Mouse (Mus musculus) cerebellum, adult 18-20 months (tissue): ENCODE measurements around the gene E130114P18Rik.
A peak's percentile ranks its signal among the peaks of the same experiment; 100 is the strongest.

Experiments used
- DNase-seq, 2 experiments: peaks; one replicate each; pipeline ENCODE4 v3.0.0; 2021

Gene E130114P18Rik

DNA sequence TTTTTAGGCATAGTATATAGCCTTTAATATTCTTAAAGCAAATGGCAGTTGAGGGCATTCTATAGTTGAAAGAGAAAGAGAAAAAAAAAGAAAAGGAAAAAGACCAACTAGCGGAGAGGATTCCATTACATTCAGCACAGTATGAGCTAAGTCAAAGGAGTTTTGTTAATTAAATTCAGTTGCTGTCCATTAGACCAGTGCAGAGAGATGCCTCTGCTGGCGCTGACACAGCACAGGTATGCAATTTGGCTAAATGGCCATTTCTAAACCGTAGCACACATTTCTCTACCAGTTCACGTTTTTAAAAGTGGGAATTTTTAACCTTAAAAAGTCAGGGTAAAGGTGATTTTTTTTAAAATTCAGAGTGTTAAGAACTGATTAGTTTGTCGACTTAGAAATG lies 26.8 kb upstream of the E130114P18Rik start:
- DNase-seq: no peak

- no peak for DNase-seq
These were observed 25.9 kb upstream of the E130114P18Rik start for GRCm38 (mm10) chr4:97803791-97804190.

- DNase-seq: no peak
These were observed 18.6 kb upstream of the E130114P18Rik start for GRCm38 (mm10) chr4:97796505-97796904.

- DNase-seq: no peak
These were observed 18.1 kb upstream of the E130114P18Rik start for GRCm38 (mm10) chr4:97795957-97796356.

DNA sequence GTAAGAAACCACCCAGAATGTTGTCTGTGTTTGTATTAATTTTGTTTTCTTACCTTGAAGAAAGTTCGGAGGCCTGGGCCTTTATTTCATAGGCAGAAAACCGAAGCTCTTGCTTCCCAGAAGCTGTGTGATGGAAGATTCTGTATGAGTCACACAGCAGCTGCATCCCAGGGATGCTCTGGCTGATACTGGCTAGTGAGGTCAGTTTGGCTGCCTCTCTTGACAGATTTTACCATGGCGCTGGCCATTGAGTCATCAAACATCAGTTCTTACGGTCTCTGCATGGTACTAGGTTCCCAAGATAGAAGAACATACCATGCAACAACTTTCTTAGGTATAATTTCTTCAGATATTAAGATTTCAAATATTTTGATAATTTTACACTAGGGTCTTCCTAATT lies 17.0 kb upstream of the E130114P18Rik start:
- DNase-seq: peak in 1 of 2 experiments; percentile 44

DNA sequence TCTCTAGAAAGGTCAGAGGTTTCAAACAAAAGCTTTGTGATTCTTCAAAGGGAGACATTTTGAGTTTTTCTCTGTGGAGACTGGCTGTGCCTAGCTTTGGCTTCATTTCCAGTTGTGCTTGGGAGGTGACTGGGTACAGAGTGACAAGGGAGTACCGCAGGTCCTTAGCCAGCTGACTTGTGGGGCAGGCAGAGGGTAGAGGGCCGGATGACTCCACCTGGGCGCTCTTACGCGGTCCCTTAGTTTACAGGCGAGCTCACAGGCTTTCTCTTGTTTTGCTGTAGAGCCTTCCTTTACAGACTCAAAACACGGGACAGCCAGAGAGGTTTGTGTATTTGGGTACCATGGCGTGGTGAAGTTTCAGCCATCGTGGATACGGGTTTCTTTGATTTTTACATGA lies 16.1 kb upstream of the E130114P18Rik start:
- no peak for DNase-seq

GRCm38 (mm10) chr4:97788537-97788936 lies 10.7 kb upstream of the E130114P18Rik start:
- no peak for DNase-seq

DNA sequence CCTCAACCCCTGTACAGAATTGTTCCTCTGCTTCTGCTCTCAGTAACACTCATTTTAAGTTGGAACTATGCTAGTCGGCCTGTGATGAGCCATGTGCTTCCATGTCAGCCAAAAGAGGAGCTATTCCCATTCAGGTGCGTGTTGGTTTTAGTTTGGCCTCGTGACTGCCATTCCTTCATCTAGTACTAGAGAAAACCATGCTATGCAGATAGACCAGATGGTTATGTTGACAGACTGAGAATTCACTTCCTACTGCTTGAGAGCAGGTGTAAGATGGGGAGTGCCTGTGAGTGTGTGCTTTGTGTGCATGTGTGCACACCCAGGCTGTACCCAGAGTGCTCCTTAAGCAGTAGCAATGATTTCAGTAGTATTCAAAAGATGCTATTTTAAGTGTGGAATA lies 9.6 kb upstream of the E130114P18Rik start:
- peak; percentile 58 to 63 for DNase-seq

GRCm38 (mm10) chr4:97786571-97786970 lies 8.7 kb upstream of the E130114P18Rik start:
- DNase-seq: no peak

- DNase-seq: no peak
These were observed 7.8 kb upstream of the E130114P18Rik start for GRCm38 (mm10) chr4:97785547-97786271.

DNA sequence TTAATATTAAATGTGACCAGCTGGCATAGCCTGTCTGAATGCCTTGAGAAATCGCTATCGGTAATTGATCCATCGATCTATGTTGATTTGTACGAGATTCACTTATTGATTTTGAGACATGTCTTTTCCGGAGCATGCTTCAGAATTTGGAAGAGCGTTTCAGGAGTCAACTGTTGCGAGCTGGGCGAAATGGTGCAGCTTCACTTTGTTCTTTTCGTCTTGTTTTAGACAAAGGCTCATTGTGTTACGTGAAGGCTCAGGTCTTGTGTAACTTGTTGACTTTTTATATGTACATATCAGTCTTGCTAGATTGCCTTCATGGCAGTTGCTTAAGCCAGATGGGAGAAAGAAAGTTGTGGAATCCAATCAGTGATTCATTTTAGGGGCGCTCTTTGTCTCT lies 6.4 kb upstream of the E130114P18Rik start:
- DNase-seq: peak in 1 of 2 experiments; percentile 33

DNA sequence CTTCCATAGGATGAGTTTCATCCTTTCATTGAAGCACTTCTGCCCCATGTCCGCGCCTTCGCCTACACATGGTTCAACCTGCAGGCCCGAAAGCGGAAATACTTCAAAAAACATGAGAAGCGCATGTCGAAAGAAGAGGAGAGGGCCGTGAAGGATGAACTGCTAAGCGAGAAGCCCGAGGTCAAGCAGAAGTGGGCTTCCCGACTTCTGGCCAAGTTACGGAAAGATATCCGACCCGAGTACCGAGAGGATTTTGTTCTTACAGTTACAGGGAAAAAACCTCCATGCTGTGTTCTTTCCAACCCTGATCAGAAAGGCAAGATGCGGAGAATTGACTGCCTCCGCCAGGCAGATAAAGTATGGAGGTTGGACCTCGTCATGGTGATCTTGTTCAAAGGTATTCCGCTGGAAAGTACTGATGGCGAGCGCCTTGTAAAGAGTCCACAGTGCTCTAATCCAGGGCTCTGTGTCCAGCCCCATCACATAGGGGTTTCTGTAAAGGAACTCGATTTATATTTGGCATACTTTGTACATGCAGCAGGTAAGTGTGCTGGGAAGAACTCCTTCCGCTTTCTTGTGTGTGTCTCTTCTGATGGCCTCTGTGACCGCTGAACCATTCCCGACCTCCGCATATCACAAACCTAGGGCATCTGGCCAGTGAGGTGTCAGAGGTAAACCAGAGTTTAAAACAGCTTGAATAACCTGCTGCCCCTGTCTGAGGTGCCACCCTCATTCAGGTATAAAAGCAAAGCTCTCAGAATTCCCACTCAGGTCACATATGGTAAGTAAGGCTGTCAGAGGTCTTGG lies 5.4 kb upstream of the E130114P18Rik start:
- DNase-seq: peak in 1 of 2 experiments; percentile 44

DNA sequence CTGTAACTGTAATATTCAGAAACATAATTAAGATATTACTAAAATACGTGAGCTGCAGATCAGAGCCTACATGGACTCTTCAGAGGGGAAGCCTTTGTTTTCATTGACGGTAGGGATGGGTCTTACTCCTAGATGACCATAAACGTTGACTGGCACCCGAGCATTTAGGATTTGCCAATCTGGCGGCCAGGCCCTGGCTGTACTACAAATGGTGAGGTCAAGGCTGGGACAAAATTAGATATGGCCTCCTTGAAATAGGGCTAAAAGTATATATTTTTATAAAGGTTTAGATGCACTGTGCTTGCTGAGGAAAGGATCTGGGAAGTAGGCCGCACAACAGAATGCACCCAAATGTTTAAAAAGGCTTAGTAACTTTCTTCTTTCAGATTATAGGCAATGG lies 4.6 kb upstream of the E130114P18Rik start:
- DNase-seq: peak; percentile 67 to 69

DNA sequence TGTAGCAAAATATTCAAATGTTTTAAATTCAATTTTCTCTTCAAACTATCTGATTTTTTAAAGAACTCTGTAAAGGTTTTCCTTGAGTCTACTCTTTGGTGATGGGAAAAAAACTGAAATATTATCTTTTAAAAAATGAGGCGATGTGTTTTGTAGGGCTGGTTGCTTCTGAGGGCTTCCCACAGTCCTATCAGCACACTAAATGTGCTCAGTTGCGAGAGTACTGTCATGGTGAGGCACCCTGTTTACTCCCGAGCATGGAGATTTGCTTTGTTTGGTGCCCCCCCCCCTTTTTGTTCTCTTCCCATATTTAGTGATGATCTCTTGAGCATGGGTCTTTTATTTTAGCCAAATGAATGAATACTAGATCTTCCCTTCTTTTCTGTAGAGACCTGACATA lies 4.2 kb upstream of the E130114P18Rik start:
- DNase-seq: peak in 1 of 2 experiments; percentile 24

DNA sequence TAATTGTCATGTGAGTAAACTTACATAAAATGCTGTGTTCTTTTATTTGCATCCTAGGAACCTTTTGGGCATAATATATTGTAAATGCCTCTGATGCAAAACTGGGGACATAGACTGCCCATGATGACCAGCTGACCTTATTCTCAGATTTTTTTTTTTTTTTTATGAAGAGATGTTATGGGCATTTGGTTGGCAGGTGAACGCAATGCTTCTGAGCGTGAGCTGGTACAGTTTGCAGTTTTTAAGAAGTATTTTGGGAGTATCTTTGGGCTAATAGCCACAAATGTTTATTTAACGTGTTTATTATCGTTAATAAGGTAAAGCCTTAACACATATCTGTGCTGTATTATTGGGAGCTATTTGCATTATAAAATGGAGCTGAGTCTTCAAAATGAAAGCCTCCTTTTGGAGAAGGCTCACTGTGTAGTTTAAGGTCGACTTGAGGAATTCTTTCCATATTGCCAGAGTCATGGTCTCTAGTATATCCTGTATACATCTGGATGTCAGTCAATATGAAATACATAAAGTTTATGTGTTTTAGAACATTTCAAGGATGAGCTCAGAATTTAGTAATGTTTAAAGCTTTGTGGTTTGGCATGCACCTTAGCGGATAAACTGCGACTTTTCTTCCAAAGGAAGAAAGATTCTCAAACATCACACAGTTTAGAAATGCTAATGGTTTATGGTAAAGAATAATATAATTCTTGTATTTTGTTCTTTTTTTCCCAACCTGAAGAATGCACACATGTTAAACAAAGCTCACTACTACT lies 3.0 kb upstream of the E130114P18Rik start:
- DNase-seq: peak in 1 of 2 experiments; percentile 22

GRCm38 (mm10) chr4:97780024-97780423 lies 2.1 kb upstream of the E130114P18Rik start:
- DNase-seq: peak in 1 of 2 experiments; percentile 50

DNA sequence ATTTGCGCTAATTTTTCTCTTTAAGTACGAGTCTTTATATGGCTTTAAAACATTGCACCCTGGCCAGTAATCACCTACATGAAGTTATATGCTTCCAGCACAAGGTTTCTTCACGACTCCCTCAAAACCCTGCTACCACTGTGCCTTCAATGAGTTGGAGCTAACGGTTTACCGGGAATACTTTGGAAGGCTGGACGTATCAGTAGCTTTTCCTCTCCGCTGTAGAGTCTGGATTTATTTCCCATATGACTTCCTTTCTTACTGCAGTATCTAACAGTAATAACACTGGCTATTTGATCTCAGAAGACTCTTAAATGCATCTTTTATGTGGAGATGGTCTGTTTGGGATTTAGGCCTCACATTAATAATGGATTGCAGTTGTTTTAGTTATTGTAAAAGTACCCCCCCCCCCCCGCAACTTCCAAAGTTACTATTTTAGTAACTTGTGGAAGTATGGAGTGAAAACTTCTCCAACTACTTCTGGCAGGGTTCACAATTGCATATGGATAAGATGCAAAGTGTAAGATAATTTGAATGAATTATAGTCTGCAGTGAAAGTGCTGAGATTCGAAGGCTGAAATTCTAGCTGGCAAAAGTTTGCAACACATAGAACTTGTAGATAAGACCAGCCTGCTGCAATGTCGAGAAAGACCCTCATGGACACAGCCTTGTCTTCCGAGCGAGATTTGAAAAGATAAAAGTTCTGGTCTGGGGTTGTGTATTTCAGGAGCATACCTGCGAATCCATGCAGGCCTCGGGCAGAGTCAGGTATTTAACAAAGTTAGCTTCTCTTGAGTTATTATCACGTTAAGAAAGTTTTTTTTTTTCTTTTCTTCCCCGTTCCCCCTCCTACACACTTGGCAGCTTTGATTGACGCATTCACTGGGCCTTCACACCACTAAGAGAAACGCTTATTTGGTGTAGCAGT lies 1.4 kb upstream of the E130114P18Rik start:
- DNase-seq: peak in 1 of 2 experiments; percentile 43

- peak; percentile 40 to 74 for DNase-seq
These were observed 529 bp upstream of the E130114P18Rik start for GRCm38 (mm10) chr4:97778211-97779002.

- peak; percentile 51 to 70 for DNase-seq
These were observed 685 bp downstream of the E130114P18Rik start for GRCm38 (mm10) chr4:97777081-97777705.

DNA sequence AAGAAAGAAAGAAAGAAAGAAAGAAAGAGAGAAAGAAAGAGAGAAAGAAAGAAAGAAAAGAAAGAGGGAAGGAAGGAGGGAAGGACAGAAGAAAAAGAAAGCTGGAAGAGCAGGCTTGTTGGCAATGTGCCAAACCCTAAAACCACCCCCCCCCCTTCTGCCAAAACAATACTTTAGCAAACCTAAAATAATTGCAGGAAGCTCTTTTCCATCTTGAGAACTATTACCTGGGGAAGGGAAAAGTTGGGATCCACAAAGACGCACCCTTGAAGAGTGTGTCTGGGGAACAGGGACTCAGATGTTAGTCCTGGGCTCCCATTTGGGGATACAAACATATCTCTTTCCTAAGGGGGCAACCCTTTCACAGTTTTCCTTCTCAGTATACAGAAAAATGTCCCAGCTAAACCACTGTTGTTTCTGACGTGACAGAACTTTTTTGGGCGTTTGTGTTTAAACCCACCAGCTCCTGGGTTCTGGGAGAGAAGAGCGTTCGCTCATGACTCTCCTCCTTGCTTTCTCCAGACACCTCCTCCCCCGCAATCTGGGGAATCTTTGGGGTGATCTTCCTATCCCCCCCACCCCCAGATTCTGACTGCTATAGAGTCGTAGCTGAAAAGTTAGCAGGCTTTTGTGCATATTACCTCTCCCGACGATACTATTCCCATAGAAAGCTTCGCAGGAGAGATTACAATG lies 1.3 kb downstream of the E130114P18Rik start:
- DNase-seq: peak in 1 of 2 experiments; percentile 41
